Mouse (Mus musculus) embryonic facial prominence, embryonic 14.5 days (tissue): ENCODE results near the gene Lifr. TPM values are rescaled to one million over a fixed set of nuclear protein-coding genes. Genes with fewer than 3 reads are reported as not detected.

ENCODE experiments used
- ATAC-seq: fragments of 200-750 bp; cut with Nextera tagmentation; 2 replicates; pipeline ENCODE4 v1.8.0; 2017; ENCODE audit warnings: low read depth, moderate number of reproducible peaks, moderate TSS enrichment
- DNase-seq: peaks from one replicate; pipeline ENCODE4 v3.0.0-alpha.2; 2015; ENCODE audit warnings: low spot score
- H3K27ac ChIP-seq: fragments of 300-500 bp; sonication (generic); replicated peaks from 2 replicates; pipeline ENCODE4 v1.5.1; 2014; ENCODE audit warnings: low read depth, mild to moderate bottlenecking, low read length, moderate library complexity
- H3K27me3 ChIP-seq: fragments of 300-500 bp; sonication (generic); replicated peaks from 2 replicates; pipeline ENCODE4 v1.6.1; 2014; ENCODE audit warnings: low read length; ENCODE audit not compliant: control insufficient read depth, insufficient read depth
- H3K36me3 ChIP-seq: fragments of 300-500 bp; sonication (generic); 2 replicates; pipeline ENCODE4 v1.6.1; 2014; ENCODE audit warnings: low read length, mixed read lengths; ENCODE audit not compliant: control insufficient read depth, insufficient read depth
- H3K4me1 ChIP-seq: fragments of 300-500 bp; sonication (generic); 2 replicates; pipeline ENCODE4 v1.6.1; 2014; ENCODE audit warnings: antibody characterized with exemption, low read length; ENCODE audit not compliant: control insufficient read depth, insufficient read depth
- H3K4me2 ChIP-seq: fragments of 300-500 bp; sonication (generic); 2 replicates; pipeline ENCODE4 v1.6.1; 2014; ENCODE audit warnings: low read depth, mild to moderate bottlenecking, low read length, moderate library complexity, mixed read lengths
- H3K4me3 ChIP-seq: fragments of 300-500 bp; sonication (generic); 2 replicates; pipeline ENCODE4 v1.5.1; 2014; ENCODE audit warnings: low read depth, mild to moderate bottlenecking, low read length
- H3K9ac ChIP-seq: fragments of 300-500 bp; sonication (generic); 2 replicates; pipeline ENCODE4 v1.6.1; 2014; ENCODE audit warnings: low read depth, mild to moderate bottlenecking, low read length, moderate library complexity, mixed read lengths
- H3K9me3 ChIP-seq: fragments of 300-500 bp; sonication (generic); 2 replicates; pipeline ENCODE4 v1.6.1; 2016; ENCODE audit warnings: low read length; ENCODE audit not compliant: control insufficient read depth
- WGBS: fragments of 180-500 bp; shearing (Covaris S2); extraction: QIAGEN DNeasy Blood & Tissue Kit; methylation state at CpG from one replicate; pipeline ENCODE4 v1.1.7; 2014; 5-methylcytosine and 5-hydroxymethylcytosine counted together
- polyA plus RNA-seq: library from polyadenylated mRNA; unstranded; fragments of >200 nt; fragmentation: Nextera tagmentation; extraction: Ambion mirVana; gene quantifications from 2 replicates; pipeline ENCODE4 v1.2.1, GENCODE M21; 2014

Gene Lifr
- polyA plus RNA-seq, 1 experiment from 2014 or later = 39.2 TPM

GRCm38 (mm10) chr15:7115326-7116003 is 25.1 kb downstream of the Lifr start:
- Histone ChIP-seq H3K4me1 (no peaks in the 10 kb centered on the region), H3K9ac (no peak overlapping the region), H3K4me3 (no peak overlapping the region), H3K36me3 (no peaks in the 10 kb centered on the region), H3K4me2 (no peak overlapping the region), H3K27ac (no peak overlapping the region), H3K9me3 (no peaks in the 10 kb centered on the region), H3K27me3 (no peaks in the 10 kb centered on the region)
- 55% methylated on average over 7 of the region's 7 CpGs for WGBS
- DNase-seq = no peak
- no peak for ATAC-seq

- Histone ChIP-seq H3K9me3 (no peaks in the 10 kb centered on the region), H3K4me1 (no peaks in the 10 kb centered on the region), H3K9ac (no peak overlapping the region), H3K27me3 (no peaks in the 10 kb centered on the region), H3K27ac (no peak overlapping the region), H3K36me3 (no peaks in the 10 kb centered on the region), H3K4me2 (no peak overlapping the region), H3K4me3 (no peak overlapping the region)
- ATAC-seq (no peak), DNase-seq (no peak)
- WGBS = 71% methylated on average over 1 of the region's 1 CpGs
Observed at GRCm38 (mm10) chr15:7116216-7116615, 25.8 kb downstream of the Lifr start.

GRCm38 (mm10) chr15:7116699-7117098 is 26.3 kb downstream of the Lifr start:
- no peak overlapping the region for H3K27ac ChIP-seq
- no peak overlapping the region for H3K4me3 ChIP-seq
- 67% methylated on average over 3 of the region's 3 CpGs for WGBS
- H3K27me3 ChIP-seq = no peaks in the 10 kb centered on the region
- H3K4me2 ChIP-seq = no peak overlapping the region
- H3K4me1 ChIP-seq = no peaks in the 10 kb centered on the region
- no peak overlapping the region for H3K9ac ChIP-seq
- no peaks in the 10 kb centered on the region for H3K36me3 ChIP-seq
- H3K9me3 ChIP-seq = no peaks in the 10 kb centered on the region
- DNase-seq (no peak), ATAC-seq (no peak)

- no peaks in the 10 kb centered on the region for H3K27me3 ChIP-seq
- H3K4me2 ChIP-seq = no peak overlapping the region
- H3K4me3 ChIP-seq = no peak overlapping the region
- no peak for ATAC-seq
- DNase-seq = no peak
- H3K9me3 ChIP-seq = no peaks in the 10 kb centered on the region
- H3K36me3 ChIP-seq = no peaks in the 10 kb centered on the region
- WGBS = 75% methylated on average over 6 of the region's 6 CpGs
- H3K9ac ChIP-seq = no peak overlapping the region
- no peaks in the 10 kb centered on the region for H3K4me1 ChIP-seq
- no peak overlapping the region for H3K27ac ChIP-seq
Observed at GRCm38 (mm10) chr15:7117944-7118343, 27.5 kb downstream of the Lifr start.

- peak; percentile 89 for DNase-seq
- Histone ChIP-seq H3K9ac (no peak overlapping the region), H3K27ac (no peak overlapping the region), H3K27me3 (no peaks in the 10 kb centered on the region), H3K36me3 (no peaks in the 10 kb centered on the region), H3K4me2 (no peak overlapping the region), H3K4me1 (no peaks in the 10 kb centered on the region), H3K4me3 (no peak overlapping the region), H3K9me3 (no peaks in the 10 kb centered on the region)
- peak; percentile 73 for ATAC-seq
- 48% methylated on average over 5 of the region's 5 CpGs for WGBS
Observed at GRCm38 (mm10) chr15:7118849-7119248, 28.4 kb downstream of the Lifr start.

- Histone ChIP-seq H3K9me3 (no peaks in the 10 kb centered on the region), H3K4me2 (no peak overlapping the region), H3K27me3 (no peaks in the 10 kb centered on the region), H3K36me3 (no peaks in the 10 kb centered on the region), H3K4me3 (no peak overlapping the region), H3K4me1 (no peaks in the 10 kb centered on the region), H3K27ac (no peak overlapping the region), H3K9ac (no peak overlapping the region)
- WGBS = 72% methylated on average over 8 of the region's 8 CpGs
- DNase-seq (no peak), ATAC-seq (no peak)
Observed at GRCm38 (mm10) chr15:7119930-7120512, 29.6 kb downstream of the Lifr start.

- H3K27ac ChIP-seq = no peak overlapping the region
- H3K4me3 ChIP-seq = no peak overlapping the region
- peak; percentile 64 for DNase-seq
- no peak overlapping the region for H3K9ac ChIP-seq
- WGBS = 49% methylated on average over 5 of the region's 5 CpGs
- H3K4me1 ChIP-seq = no peaks in the 10 kb centered on the region; the same call in 1 of the 2 replicates
- H3K4me2 ChIP-seq = no peak overlapping the region
- peak; percentile 27; the same call in 1 of the 2 replicates for ATAC-seq
- no peaks in the 10 kb centered on the region for H3K27me3 ChIP-seq
- no peaks in the 10 kb centered on the region for H3K9me3 ChIP-seq
- H3K36me3 ChIP-seq = no peaks in the 10 kb centered on the region
Observed at GRCm38 (mm10) chr15:7123781-7124450, 33.5 kb downstream of the Lifr start.

GRCm38 (mm10) chr15:7126171-7126570 is 35.8 kb downstream of the Lifr start:
- DNase-seq (no peak), ATAC-seq (no peak)
- Histone ChIP-seq H3K4me2 (no peak overlapping the region), H3K27me3 (no peaks in the 10 kb centered on the region), H3K36me3 (no peaks in the 10 kb centered on the region), H3K4me1 (peaks cover 6% of the 10 kb centered on the region; the same call in 1 of the 2 replicates), H3K27ac (no peak overlapping the region), H3K4me3 (no peak overlapping the region), H3K9ac (no peak overlapping the region), H3K9me3 (no peaks in the 10 kb centered on the region)
- 35% methylated on average over 1 of the region's 1 CpGs for WGBS
